Mouse (Mus musculus): ENCODE results near the gene Pklr. TPM values are rescaled to one million over a fixed set of nuclear protein-coding genes. Genes with fewer than 3 reads are reported as not detected.

Pklr gene
- 10 to 100 TPM; 11.2 to 24.5 TPM for total RNA-seq (2021)
- long read RNA-seq, experiment 1, partial matches to known transcripts = 4 of 5 reads
- long read RNA-seq, experiment 1, other reads (novel, unspliced or antisense) = 0 of 5 reads
- long read RNA-seq, experiment 2, partial matches to known transcripts = 0 of 1 reads
- long read RNA-seq, experiment 2, other reads (novel, unspliced or antisense) = 0 of 1 reads

DNA sequence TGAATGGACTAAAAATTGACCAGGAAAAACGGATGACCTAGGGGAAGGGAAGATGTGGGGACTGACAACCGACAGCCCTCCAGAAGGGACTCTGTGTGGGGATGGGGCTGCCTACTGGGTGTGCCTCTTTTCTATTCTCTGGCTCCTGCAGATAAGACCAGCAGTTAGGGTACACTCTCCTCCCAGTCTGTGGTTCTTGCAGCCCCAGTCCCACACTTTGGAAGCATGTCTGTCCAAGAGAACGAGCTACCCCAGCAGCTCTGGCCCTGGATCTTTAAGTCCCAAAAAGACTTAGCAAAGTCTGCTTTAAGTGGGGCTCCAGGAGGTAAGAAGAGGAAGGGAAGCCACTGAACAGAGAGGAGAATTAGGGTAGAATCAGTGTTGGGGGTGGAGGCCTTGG is at the start of gene Pklr:
TSS of gene Pklr (plus strand) at position 185 of the 400 bp plus-strand sequence.
- no peak for DNase-seq (ENCODE audit: low spot score in 2 of 2)

DNA sequence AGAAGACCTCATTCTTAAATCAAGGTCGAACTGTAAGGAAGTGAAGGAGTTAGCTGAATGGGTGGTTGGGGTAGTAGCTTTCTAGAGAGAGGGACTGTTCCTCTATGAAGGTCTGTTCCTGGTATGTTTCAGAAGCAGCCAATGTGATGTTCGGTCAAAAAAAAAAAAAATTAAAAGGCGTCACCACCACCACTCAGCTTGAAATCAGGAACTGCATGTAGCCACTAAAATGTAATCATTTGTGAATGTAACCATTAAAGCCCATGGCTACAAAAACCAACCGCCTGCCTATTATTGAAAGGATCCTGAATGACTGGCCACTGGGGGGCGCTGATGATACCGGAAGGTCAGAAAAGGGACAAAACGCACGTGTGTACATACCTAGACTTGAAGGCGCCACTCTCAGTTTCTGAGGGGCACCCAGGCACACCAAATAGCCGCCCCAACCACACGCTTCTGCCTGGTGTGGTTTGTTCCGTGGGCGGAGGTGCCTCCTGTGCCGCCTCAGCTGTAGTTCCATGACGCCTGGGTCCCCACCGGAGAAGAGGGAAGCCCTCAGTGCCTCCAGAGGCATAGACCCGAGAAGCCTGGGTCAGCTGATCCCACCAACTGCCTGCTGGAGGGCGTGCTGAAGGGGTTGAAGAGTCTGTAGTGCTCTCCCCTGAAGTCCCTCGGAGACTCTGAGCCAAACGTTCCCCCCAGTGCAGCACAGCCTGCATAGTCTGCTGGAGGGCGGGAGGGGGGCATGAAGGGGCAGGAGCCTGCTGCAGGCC is 48.4 kb upstream of the Pklr start:
- DNase-seq (ENCODE audit: low spot score in 2 of 2) = peak; percentile 49 to 76

- no peak for DNase-seq (ENCODE audit: low spot score in 2 of 2)
Observed at GRCm38 (mm10) chr3:89088974-89089373, 47.0 kb upstream of the Pklr start.

- DNase-seq (ENCODE audit: low spot score in 2 of 2) = peak; percentile 62 to 67
Observed at GRCm38 (mm10) chr3:89089882-89090591, 45.9 kb upstream of the Pklr start.

GRCm38 (mm10) chr3:89090694-89091655 is 45.0 kb upstream of the Pklr start:
- DNase-seq (ENCODE audit: low spot score in 2 of 2) = peak; percentile 71 to 81

DNA sequence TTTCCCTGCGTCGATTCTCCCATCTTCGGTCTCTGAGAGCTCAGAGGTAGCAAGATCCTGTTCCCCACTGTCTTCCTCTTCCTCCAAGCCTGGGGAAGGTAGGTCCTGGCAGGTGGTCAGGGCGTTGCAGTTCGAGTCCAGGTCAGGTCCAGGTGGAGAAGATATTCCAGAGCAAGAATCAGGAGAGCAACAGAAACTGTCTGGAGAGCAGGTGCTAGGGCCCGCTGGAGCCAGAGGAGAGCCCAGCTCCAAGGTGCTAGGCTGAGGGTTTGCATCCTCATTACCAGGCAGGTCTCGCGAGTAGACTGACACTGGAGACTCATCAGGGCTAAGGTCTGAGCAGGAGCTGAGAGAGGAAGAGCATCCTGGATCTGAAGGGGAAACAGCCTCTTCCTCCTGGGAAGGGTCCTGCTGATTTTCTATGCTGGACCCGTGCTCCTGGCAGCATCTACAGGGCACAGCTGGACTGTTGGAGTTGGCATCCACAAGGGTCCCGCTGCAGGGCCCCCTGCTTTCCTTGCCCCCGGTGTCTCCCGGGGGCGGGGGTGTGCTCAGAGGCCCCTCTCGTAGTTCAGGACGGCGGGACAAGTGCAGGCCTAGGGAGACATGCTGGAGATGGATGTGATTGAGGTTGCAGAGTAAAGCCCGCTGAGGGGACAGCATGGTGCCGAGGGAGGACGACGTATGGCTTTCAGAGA is 44.0 kb upstream of the Pklr start:
- DNase-seq (ENCODE audit: low spot score in 2 of 2) = no peak

- no peak for DNase-seq (ENCODE audit: low spot score in 2 of 2)
Observed at GRCm38 (mm10) chr3:89092509-89093090, 43.3 kb upstream of the Pklr start.

GRCm38 (mm10) chr3:89093175-89093574 is 42.8 kb upstream of the Pklr start, which contains the start of gene Rusc1:
Gene Rusc1, minus strand, starts transcription at chr3:89093311.
- DNase-seq (ENCODE audit: low spot score in 2 of 2) = peak; percentile 60 to 69

DNA sequence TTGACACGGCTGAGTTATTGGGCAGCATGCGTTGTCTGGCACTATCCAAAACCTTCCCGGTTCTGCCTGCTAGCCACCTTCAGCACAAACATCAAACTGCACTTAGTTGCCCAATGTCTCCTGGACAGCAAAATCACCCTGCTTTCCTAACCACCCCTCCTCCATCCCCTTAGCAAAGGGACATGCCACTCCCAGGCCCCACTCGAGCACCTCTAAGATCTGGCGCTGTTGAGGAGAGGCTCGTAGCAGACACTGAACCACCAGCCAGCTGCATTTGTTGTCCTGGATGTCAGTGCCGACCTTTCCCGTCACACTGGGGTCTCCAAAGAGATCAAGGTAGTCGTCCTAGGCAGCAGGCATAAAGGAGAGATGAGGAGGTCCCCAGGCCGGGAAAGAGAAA is 41.9 kb upstream of the Pklr start:
- DNase-seq (ENCODE audit: low spot score in 2 of 2) = no peak

GRCm38 (mm10) chr3:89100811-89101210 is 35.1 kb upstream of the Pklr start, which contains the start of gene Gm43738:
Gene Gm43738, minus strand, starts transcription at chr3:89101099.
- DNase-seq (ENCODE audit: low spot score in 2 of 2) = no peak

- DNase-seq (ENCODE audit: low spot score in 2 of 2) = no peak
Observed at GRCm38 (mm10) chr3:89101459-89101811, 34.5 kb upstream of the Pklr start.

GRCm38 (mm10) chr3:89101812-89102494 is 34.0 kb upstream of the Pklr start, which contains the start of gene Fdps:
Gene Fdps, minus strand, starts transcription at chr3:89101959.
- peak; percentile 58 to 84 for DNase-seq (ENCODE audit: low spot score in 2 of 2)

DNA sequence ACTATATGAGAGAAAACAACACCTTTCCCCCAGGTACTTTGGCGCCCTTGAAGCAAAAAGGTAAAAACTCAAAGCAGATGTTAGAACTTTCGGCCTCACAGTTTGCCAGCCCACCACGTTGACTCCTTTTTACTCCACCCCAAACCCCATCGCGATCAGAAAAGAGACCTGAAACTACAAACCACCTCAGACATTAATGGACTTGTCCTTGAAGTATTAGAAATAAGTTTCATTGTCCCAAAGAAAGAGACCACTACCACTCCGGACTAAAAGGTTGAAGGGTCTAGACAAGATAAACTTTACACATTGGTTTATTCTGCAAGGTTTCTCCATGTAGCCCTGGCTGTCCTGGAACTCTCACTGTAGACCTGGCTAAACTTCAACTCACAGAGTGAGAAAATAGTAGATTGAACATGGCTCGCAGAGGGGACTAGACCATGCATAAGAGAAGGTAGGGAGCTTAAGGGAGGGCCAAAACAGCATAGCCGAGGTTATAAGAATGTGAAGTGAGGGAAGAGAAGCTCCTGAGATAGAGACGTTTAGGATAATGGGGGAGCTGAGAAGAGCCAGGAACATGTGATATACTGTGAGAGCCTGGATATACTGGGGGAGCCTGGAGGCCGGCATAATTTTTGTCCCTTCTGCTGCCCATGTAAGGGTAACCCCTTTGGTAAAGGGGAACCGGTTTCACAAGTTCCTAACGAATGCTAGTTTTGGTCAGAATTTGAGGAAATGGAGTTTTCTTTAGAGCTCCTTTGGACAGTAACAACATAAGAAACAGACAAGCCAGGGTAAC is 33.2 kb upstream of the Pklr start:
- no peak for DNase-seq (ENCODE audit: low spot score in 2 of 2)

- no peak for DNase-seq (ENCODE audit: low spot score in 2 of 2)
Observed at GRCm38 (mm10) chr3:89103291-89103595, 32.7 kb upstream of the Pklr start.

DNA sequence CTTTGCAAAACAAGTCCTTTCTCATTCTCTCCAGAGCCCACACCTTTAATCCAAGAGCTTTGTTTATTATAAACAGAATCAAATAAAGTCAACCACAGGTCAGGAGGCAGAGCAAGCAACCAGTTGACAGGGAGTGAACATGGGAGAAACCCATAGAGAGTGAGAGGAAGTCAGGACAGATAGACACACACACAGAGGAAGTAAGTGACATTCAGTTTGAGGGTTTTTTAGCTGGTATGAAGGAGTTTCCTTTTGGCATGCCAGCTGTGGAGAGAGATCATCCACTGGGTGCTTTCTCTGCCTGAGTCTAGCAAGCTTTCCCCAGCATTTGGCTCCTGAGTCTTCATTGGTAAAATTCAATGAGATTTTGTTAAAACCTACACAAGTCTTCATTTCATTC is 29.1 kb upstream of the Pklr start:
- DNase-seq (ENCODE audit: low spot score in 2 of 2) = no peak

DNA sequence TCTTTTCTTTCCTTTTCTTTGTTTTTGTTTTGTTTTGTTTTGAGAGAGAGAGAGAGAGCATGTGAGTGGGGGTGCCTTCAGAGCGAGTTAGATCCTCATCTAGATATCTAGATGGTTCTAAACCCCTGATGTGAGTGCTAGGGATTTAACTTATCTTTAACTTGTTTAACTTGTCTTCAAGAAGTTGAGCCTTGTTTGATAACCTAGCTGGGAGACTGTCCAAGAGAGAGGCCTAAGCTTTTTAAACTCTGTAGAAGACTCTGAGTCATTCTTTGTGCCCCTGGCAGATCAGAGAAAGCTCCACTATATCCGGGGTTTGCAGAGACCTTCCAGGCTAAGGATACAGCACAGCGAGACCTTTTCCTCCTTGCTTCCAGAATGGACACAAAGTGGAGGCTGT is 28.4 kb upstream of the Pklr start:
- DNase-seq (ENCODE audit: low spot score in 2 of 2) = no peak

DNA sequence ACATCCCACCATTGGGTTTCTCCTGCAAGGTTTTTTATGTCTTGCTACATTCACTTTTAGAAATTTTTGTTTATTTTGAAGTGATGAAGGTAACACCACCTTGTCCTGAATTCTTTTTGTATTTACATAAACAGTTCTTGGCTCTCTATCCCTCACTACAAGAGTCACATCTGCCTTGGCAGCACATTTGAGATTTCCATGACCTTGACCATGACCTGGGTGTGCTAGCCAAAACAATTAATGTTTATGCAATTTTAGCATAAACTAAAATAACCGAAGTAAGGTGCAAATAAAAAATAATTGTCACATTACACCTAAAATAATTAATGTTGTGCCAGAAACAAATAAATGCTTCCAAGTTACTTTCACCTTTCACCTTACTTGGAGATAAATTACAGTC is 27.8 kb upstream of the Pklr start:
- no peak for DNase-seq (ENCODE audit: low spot score in 2 of 2)

- DNase-seq (ENCODE audit: low spot score in 2 of 2) = no peak
Observed at GRCm38 (mm10) chr3:89113058-89113457, 22.9 kb upstream of the Pklr start.

GRCm38 (mm10) chr3:89115522-89115921 is 20.4 kb upstream of the Pklr start:
- no peak for DNase-seq (ENCODE audit: low spot score in 2 of 2)

Data from adrenal gland, postnatal 4 days (tissue).